25 mouse cellular contexts compared by ENCODE assay signal in genomic region chr7:84287226-84287587, GRCm38 (mm10).
"Had no signal": no experiment of that assay in that cellular context is flagged by ENCODE, and none has a peak within 500 bp of the region (broad histone marks: within the 10 kb centered on the region; RNA-seq: fewer than 3 reads in every experiment).

No protein-coding gene starts in this region.

- H3K4me3 ChIP-seq: gastrocnemius, adult 2 months; heart, embryonic 10.5 days; heart, embryonic 12.5 days; hindbrain, embryonic 13.5 days; hindbrain, embryonic 15.5 days; intestine, embryonic 15.5 days; layer of hippocampus, adult 2 months; left cerebral cortex, adult 2 months; limb, embryonic 10.5 days; limb, embryonic 12.5 days; liver, embryonic 13.5 days; liver, embryonic 15.5 days had no signal

- H3K4me2 ChIP-seq: heart, embryonic 12.5 days; hindbrain, embryonic 13.5 days; hindbrain, embryonic 15.5 days; intestine, embryonic 15.5 days; limb, embryonic 12.5 days; liver, embryonic 11.5 days; liver, embryonic 13.5 days; liver, embryonic 15.5 days had no signal

- H3K27me3 ChIP-seq: heart, embryonic 12.5 days; hindbrain, embryonic 13.5 days; hindbrain, embryonic 15.5 days; intestine, embryonic 15.5 days; limb, embryonic 12.5 days; liver, embryonic 13.5 days; liver, embryonic 15.5 days had no signal

- H3K4me1 ChIP-seq: heart, embryonic 10.5 days; heart, embryonic 12.5 days; hindbrain, embryonic 13.5 days; hindbrain, embryonic 15.5 days; intestine, embryonic 15.5 days; limb, embryonic 10.5 days; limb, embryonic 12.5 days; liver, embryonic 13.5 days; liver, embryonic 15.5 days had no signal

- H3K9ac ChIP-seq: heart, embryonic 12.5 days; hindbrain, embryonic 13.5 days; hindbrain, embryonic 15.5 days; intestine, embryonic 15.5 days; limb, embryonic 12.5 days; liver, embryonic 13.5 days; liver, embryonic 15.5 days had no signal

- H3K27ac ChIP-seq: gastrocnemius, adult 2 months; heart, embryonic 10.5 days; hindbrain, embryonic 13.5 days; hindbrain, embryonic 15.5 days; intestine, embryonic 15.5 days; layer of hippocampus, adult 2 months; left cerebral cortex, adult 2 months; limb, embryonic 10.5 days; limb, embryonic 12.5 days; liver, embryonic 13.5 days; liver, embryonic 15.5 days had no signal

- ATAC-seq: inflammation-experienced regulatory T-cells, adult 6 months; intestine, embryonic 15.5 days; intestine, postnatal 0 days had no signal

- DNase-seq: gastrocnemius, adult 2 months; gastrocnemius, postnatal 10 days; gastrocnemius, postnatal 25 days; heart, adult 18-20 months; heart, postnatal 10 days; kidney, adult 18-20 months; kidney, adult 8-10 months; kidney, postnatal 10 days; kidney, postnatal 25 days; kidney, postnatal 4 days; liver; liver, embryonic 13.5 days had no signal

- H3K9me3 ChIP-seq: heart, embryonic 10.5 days; heart, embryonic 12.5 days; hindbrain, embryonic 13.5 days; hindbrain, embryonic 15.5 days; intestine, embryonic 15.5 days; limb, embryonic 10.5 days; limb, embryonic 12.5 days; liver, embryonic 13.5 days; liver, embryonic 15.5 days had no signal

- H3K36me3 ChIP-seq: heart, embryonic 10.5 days; heart, embryonic 12.5 days; intestine, embryonic 15.5 days; liver, embryonic 13.5 days; liver, embryonic 15.5 days had no signal
